Mouse (Mus musculus): ENCODE data around the gene Rhox4b. TPM values are rescaled to one million over a fixed set of nuclear protein-coding genes. Genes with fewer than 3 reads are reported as not detected.
"Not testable (repeated sequence)": the region's sequence is repeated elsewhere in the genome, so short reads cannot be mapped to it uniquely, and the experiment has no call there.

Rhox4b gene
- not detected in 2 replicates for polyA plus RNA-seq (2014; fragmentation: Nextera tagmentation; extraction: Ambion mirVana)

DNA sequence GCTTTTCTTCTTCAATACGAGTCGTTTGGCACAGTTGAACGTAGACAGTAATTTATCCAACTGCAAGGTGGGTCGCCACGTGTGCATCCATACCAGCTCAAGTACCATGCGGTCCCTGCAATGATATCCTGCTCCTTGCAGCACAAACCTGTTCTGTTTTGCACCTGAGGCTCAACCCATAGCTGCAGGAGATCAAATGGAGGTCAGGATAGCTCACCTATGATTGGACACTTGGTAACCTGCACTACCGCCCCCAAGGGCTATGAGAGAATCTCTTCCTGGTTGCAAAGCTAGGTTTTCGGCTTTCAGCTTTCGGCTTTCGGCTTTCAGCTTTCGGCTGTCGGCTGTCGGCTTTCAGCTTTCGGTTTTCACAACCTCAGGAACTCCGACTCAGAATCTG lies at the start of gene Rhox4b:
Gene Rhox4b, plus strand, starts transcription at position 301 of the 400 bp plus-strand sequence.
- H3K9me3 ChIP-seq (ENCODE audit: control insufficient read depth, low read length); H3K4me1 ChIP-seq (replicated peaks; ENCODE audit: control insufficient read depth, insufficient read depth, low read length); DNase-seq (ENCODE audit: low spot score); H3K4me2 ChIP-seq (ENCODE audit: low read length); H3K4me3 ChIP-seq (ENCODE audit: low read depth, low read length); H3K27ac ChIP-seq (ENCODE audit: low read depth); H3K27me3 ChIP-seq (replicated peaks; ENCODE audit: control insufficient read depth, insufficient read depth, low read length); H3K36me3 ChIP-seq (ENCODE audit: control insufficient read depth, insufficient read depth, low read length); H3K9ac ChIP-seq (ENCODE audit: low read length); ATAC-seq (replicated peaks; ENCODE audit: low FRiP score, low TSS enrichment, low read depth): not testable (repeated sequence)
- WGBS = 86% methylated on average over 14 of the region's 15 CpGs

DNA sequence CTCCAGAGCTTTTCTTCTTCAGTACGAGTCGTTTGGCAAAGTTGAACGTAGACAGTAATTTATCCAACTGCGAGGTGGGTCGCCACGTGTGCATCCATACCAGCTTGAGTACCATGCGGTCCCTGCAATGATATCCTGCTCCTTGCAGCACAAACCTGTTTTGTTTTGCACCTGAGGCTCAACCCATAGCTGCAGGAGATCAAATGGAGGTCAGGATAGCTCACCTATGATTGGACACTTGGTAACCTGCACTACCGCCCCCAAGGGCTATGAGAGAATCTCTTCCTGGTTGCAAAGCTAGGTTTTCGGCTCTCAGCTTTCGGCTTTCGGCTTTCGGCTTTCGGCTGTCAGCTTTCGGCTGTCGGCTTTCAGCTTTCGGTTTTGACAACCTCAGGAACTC lies 41.7 kb upstream of the Rhox4b start, which contains the start of gene Rhox4a2:
Gene Rhox4a2, plus strand, starts transcription at position 301 of the 400 bp plus-strand sequence.
- H3K27me3 ChIP-seq (replicated peaks; ENCODE audit: control insufficient read depth, insufficient read depth, low read length); ATAC-seq (replicated peaks; ENCODE audit: low FRiP score, low TSS enrichment, low read depth); H3K36me3 ChIP-seq (ENCODE audit: control insufficient read depth, insufficient read depth, low read length); H3K9ac ChIP-seq (ENCODE audit: low read length); H3K4me1 ChIP-seq (replicated peaks; ENCODE audit: control insufficient read depth, insufficient read depth, low read length); DNase-seq (ENCODE audit: low spot score); H3K9me3 ChIP-seq (ENCODE audit: control insufficient read depth, low read length); H3K27ac ChIP-seq (ENCODE audit: low read depth); H3K4me3 ChIP-seq (ENCODE audit: low read depth, low read length); H3K4me2 ChIP-seq (ENCODE audit: low read length): not testable (repeated sequence)
- WGBS = 97% methylated on average over 8 of the region's 16 CpGs

DNA sequence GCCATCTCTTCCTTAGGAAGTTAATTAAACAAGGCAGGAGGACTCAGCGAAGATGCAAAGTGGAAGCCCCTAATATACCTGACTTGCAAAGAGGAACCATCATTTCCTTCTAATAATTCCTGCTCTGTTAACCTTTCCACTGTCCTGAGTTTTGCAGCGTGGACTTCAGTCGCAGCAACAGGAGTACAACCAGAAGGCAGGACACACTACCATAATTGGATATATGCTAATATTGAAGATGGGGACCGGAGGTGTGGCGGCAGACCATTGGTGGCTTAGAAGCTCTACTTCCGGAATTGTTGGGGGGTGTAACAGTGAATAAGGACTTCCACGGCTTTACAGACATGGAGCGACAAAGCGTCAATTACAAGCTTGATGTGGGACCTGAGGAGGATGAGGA lies 20.5 kb upstream of the Rhox4b start, which contains the start of gene Rhox2b:
Gene Rhox2b, plus strand, starts transcription at position 301 of the 400 bp plus-strand sequence.
- not testable (repeated sequence) for H3K4me3 ChIP-seq (ENCODE audit: low read depth, low read length); H3K9me3 ChIP-seq (ENCODE audit: control insufficient read depth, low read length); H3K27ac ChIP-seq (ENCODE audit: low read depth); H3K9ac ChIP-seq (ENCODE audit: low read length); H3K4me2 ChIP-seq (ENCODE audit: low read length); H3K27me3 ChIP-seq (replicated peaks; ENCODE audit: control insufficient read depth, insufficient read depth, low read length); H3K4me1 ChIP-seq (replicated peaks; ENCODE audit: control insufficient read depth, insufficient read depth, low read length); ATAC-seq (replicated peaks; ENCODE audit: low FRiP score, low TSS enrichment, low read depth); H3K36me3 ChIP-seq (ENCODE audit: control insufficient read depth, insufficient read depth, low read length); DNase-seq (ENCODE audit: low spot score)
- WGBS = no CpG with 5 or more reads among the region's 9 CpGs

DNA sequence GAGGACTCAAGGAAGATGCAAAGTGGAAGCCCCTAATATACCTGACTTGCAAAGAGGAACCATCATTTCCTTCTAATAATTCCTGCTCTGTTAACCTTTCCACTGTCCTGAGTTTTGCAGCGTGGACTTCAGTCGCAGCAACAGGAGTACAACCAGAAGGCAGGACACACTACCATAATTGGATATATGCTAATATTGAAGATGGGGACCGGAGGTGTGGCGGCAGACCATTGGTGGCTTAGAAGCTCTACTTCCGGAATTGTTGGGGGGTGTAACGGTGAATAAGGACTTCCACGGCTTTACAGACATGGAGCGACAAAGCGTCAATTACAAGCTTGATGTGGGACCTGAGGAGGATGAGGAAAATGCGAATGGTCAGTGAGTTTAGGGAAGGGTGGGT lies 21.1 kb downstream of the Rhox4b start, which contains the start of gene Rhox2c:
Gene Rhox2c, plus strand, starts transcription at position 301 of the 400 bp plus-strand sequence.
- not testable (repeated sequence) for H3K9ac ChIP-seq (ENCODE audit: low read length); H3K27me3 ChIP-seq (replicated peaks; ENCODE audit: control insufficient read depth, insufficient read depth, low read length); ATAC-seq (replicated peaks; ENCODE audit: low FRiP score, low TSS enrichment, low read depth); H3K36me3 ChIP-seq (ENCODE audit: control insufficient read depth, insufficient read depth, low read length); H3K4me1 ChIP-seq (replicated peaks; ENCODE audit: control insufficient read depth, insufficient read depth, low read length); DNase-seq (ENCODE audit: low spot score); H3K4me2 ChIP-seq (ENCODE audit: low read length); H3K4me3 ChIP-seq (ENCODE audit: low read depth, low read length); H3K9me3 ChIP-seq (ENCODE audit: control insufficient read depth, low read length); H3K27ac ChIP-seq (ENCODE audit: low read depth)
- WGBS = 95% methylated on average over 5 of the region's 10 CpGs

DNA sequence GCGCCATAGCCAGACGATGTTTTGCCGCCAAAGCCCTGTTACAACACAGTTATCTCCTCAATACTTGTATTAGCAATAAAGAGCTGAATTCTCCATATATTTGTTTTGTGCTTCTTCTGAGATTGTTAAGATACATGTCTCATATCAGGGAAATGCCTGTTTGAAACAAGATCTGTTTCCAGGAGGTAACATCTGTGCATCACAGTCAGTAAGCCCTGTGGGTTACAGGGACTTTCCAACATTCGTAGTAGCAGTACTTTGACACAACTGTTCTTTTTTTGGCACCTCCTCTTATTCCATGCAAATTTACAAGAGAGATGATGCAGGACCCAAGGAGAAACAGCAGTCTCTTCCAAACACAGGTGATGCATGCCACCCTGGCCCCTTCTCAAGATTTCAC lies 26.0 kb downstream of the Rhox4b start, which contains the start of gene Rhox3c:
Gene Rhox3c, plus strand, starts transcription at position 301 of the 400 bp plus-strand sequence.
- not testable (repeated sequence) for H3K4me2 ChIP-seq (ENCODE audit: low read length); DNase-seq (ENCODE audit: low spot score); H3K27ac ChIP-seq (ENCODE audit: low read depth); H3K27me3 ChIP-seq (replicated peaks; ENCODE audit: control insufficient read depth, insufficient read depth, low read length); H3K4me3 ChIP-seq (ENCODE audit: low read depth, low read length); H3K9me3 ChIP-seq (ENCODE audit: control insufficient read depth, low read length); H3K36me3 ChIP-seq (ENCODE audit: control insufficient read depth, insufficient read depth, low read length); H3K4me1 ChIP-seq (replicated peaks; ENCODE audit: control insufficient read depth, insufficient read depth, low read length); ATAC-seq (replicated peaks; ENCODE audit: low FRiP score, low TSS enrichment, low read depth); H3K9ac ChIP-seq (ENCODE audit: low read length)
- WGBS = 84% methylated on average over 3 of the region's 4 CpGs

DNA sequence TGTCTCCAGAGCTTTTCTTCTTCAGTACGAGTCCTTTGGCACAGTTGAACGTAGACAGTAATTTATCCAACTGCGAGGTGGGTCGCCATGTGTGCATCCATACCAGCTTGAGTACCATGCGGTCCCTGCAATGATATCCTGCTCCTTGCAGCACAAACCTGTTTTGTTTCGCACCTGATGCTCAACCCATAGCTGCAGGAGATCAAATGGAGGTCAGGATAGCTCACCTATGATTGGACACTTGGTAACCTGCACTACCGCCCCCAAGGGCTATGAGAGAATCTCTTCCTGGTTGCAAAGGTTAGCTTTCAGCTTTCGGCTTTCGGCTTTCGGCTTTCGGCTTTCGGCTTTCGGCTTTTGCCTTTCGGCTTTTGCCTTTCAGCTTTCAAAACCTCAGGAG lies 47.7 kb downstream of the Rhox4b start, which contains the start of gene Rhox4c:
Gene Rhox4c, plus strand, starts transcription at position 301 of the 400 bp plus-strand sequence.
- not testable (repeated sequence) for H3K9me3 ChIP-seq (ENCODE audit: control insufficient read depth, low read length); H3K9ac ChIP-seq (ENCODE audit: low read length); H3K27ac ChIP-seq (ENCODE audit: low read depth); DNase-seq (ENCODE audit: low spot score); H3K36me3 ChIP-seq (ENCODE audit: control insufficient read depth, insufficient read depth, low read length); H3K27me3 ChIP-seq (replicated peaks; ENCODE audit: control insufficient read depth, insufficient read depth, low read length); H3K4me3 ChIP-seq (ENCODE audit: low read depth, low read length); H3K4me2 ChIP-seq (ENCODE audit: low read length); ATAC-seq (replicated peaks; ENCODE audit: low FRiP score, low TSS enrichment, low read depth); H3K4me1 ChIP-seq (replicated peaks; ENCODE audit: control insufficient read depth, insufficient read depth, low read length)
- 92% methylated on average over 14 of the region's 14 CpGs for WGBS

Other genes with a start within 250 kb of the Rhox4b start
- 412 and 460 TPM in 2 replicates for gene Ndufa1, start 241.3 kb upstream of the Rhox4b start, polyA plus RNA-seq (2014; fragmentation: Nextera tagmentation; extraction: Ambion mirVana)
- 10.0 and 10.4 TPM in 2 replicates for gene Rnf113a1, start 241.2 kb upstream of the Rhox4b start, polyA plus RNA-seq (2014; fragmentation: Nextera tagmentation; extraction: Ambion mirVana)
- not detected in 2 replicates for gene Gm9, start 221.5 kb upstream of the Rhox4b start, polyA plus RNA-seq (2014; fragmentation: Nextera tagmentation; extraction: Ambion mirVana)
- gene Rhox1, start 210.2 kb upstream of the Rhox4b start, polyA plus RNA-seq (2014; fragmentation: Nextera tagmentation; extraction: Ambion mirVana) = not detected in 2 replicates
- gene Rhox2a, start 187.5 kb upstream of the Rhox4b start, polyA plus RNA-seq (2014; fragmentation: Nextera tagmentation; extraction: Ambion mirVana) = not detected in 2 replicates
- not detected in 2 replicates for gene Rhox3a, start 182.6 kb upstream of the Rhox4b start, polyA plus RNA-seq (2014; fragmentation: Nextera tagmentation; extraction: Ambion mirVana)
- gene Rhox4a, start 167.2 kb upstream of the Rhox4b start, polyA plus RNA-seq (2014; fragmentation: Nextera tagmentation; extraction: Ambion mirVana) = not detected in 2 replicates
- gene Rhox3a2, start 52.5 kb upstream of the Rhox4b start, polyA plus RNA-seq (2014; fragmentation: Nextera tagmentation; extraction: Ambion mirVana) = not detected in 2 replicates
- gene Rhox4a2, start 41.6 kb upstream of the Rhox4b start, polyA plus RNA-seq (2014; fragmentation: Nextera tagmentation; extraction: Ambion mirVana) = not detected in 2 replicates
- not detected in 2 replicates for gene Rhox2b, start 20.4 kb upstream of the Rhox4b start, polyA plus RNA-seq (2014; fragmentation: Nextera tagmentation; extraction: Ambion mirVana)
- not detected in 2 replicates for gene Rhox2c, start 21.2 kb downstream of the Rhox4b start, polyA plus RNA-seq (2014; fragmentation: Nextera tagmentation; extraction: Ambion mirVana)
- gene Rhox3c, start 26.1 kb downstream of the Rhox4b start, polyA plus RNA-seq (2014; fragmentation: Nextera tagmentation; extraction: Ambion mirVana) = not detected in 2 replicates
- not detected in 2 replicates for gene Rhox4c, start 47.8 kb downstream of the Rhox4b start, polyA plus RNA-seq (2014; fragmentation: Nextera tagmentation; extraction: Ambion mirVana)
- not detected in 2 replicates for gene Rhox2d, start 60.9 kb downstream of the Rhox4b start, polyA plus RNA-seq (2014; fragmentation: Nextera tagmentation; extraction: Ambion mirVana)
- gene Rhox4d, start 81.9 kb downstream of the Rhox4b start, polyA plus RNA-seq (2014; fragmentation: Nextera tagmentation; extraction: Ambion mirVana) = 0.13 TPM in 1 of 2 replicates, not detected in the other
- not detected in 2 replicates for gene Rhox2e, start 98.0 kb downstream of the Rhox4b start, polyA plus RNA-seq (2014; fragmentation: Nextera tagmentation; extraction: Ambion mirVana)
- not detected in 2 replicates for gene Rhox3e, start 109.5 kb downstream of the Rhox4b start, polyA plus RNA-seq (2014; fragmentation: Nextera tagmentation; extraction: Ambion mirVana)
- not detected in 2 replicates for gene Rhox4e, start 124.9 kb downstream of the Rhox4b start, polyA plus RNA-seq (2014; fragmentation: Nextera tagmentation; extraction: Ambion mirVana)
- 0.23 TPM in 1 of 2 replicates, not detected in the other for gene Rhox2f, start 138.9 kb downstream of the Rhox4b start, polyA plus RNA-seq (2014; fragmentation: Nextera tagmentation; extraction: Ambion mirVana)
- gene Rhox3f, start 148.5 kb downstream of the Rhox4b start, polyA plus RNA-seq (2014; fragmentation: Nextera tagmentation; extraction: Ambion mirVana) = not detected in 2 replicates
- not detected in 2 replicates for gene Rhox4f, start 175.2 kb downstream of the Rhox4b start, polyA plus RNA-seq (2014; fragmentation: Nextera tagmentation; extraction: Ambion mirVana)
- not detected in 2 replicates for gene Rhox3g, start 196.1 kb downstream of the Rhox4b start, polyA plus RNA-seq (2014; fragmentation: Nextera tagmentation; extraction: Ambion mirVana)
- not detected in 2 replicates for gene Rhox2g, start 211.0 kb downstream of the Rhox4b start, polyA plus RNA-seq (2014; fragmentation: Nextera tagmentation; extraction: Ambion mirVana)
- not detected in 2 replicates for gene Rhox4g, start 218.8 kb downstream of the Rhox4b start, polyA plus RNA-seq (2014; fragmentation: Nextera tagmentation; extraction: Ambion mirVana)
- not detected in 2 replicates for gene Rhox3h, start 236.3 kb downstream of the Rhox4b start, polyA plus RNA-seq (2014; fragmentation: Nextera tagmentation; extraction: Ambion mirVana)
- not detected in 2 replicates for gene Rhox2h, start 240.8 kb downstream of the Rhox4b start, polyA plus RNA-seq (2014; fragmentation: Nextera tagmentation; extraction: Ambion mirVana)

Data from intestine, embryonic 14.5 days (tissue).